26 mouse cellular contexts compared by ENCODE assay signal in the genomic region with DNA sequence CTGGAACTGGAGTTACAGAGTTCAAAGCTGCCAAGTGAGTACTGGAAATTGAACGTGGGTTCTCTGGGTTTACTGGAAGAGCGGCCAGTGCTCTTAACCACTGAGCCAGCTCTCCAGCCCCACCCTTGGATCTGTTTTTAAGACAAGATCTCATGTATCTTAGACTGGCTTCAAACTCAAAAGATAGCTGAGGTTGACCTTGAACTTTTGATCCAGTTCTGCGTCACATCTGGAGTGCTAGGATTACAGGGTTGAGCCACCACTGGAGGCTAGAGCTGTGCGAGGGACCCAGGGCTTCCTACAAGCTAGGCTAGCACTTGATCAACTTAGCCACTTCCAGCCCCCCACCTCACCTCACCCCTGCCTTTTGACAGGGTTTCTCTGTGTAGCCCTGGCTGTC. TPM values are rescaled to one million over a fixed set of nuclear protein-coding genes. Genes with fewer than 3 reads are reported as not detected.
"Had no signal": no experiment of that assay in that cellular context is flagged by ENCODE, and none has a peak within 500 bp of the region (broad histone marks: within the 10 kb centered on the region; RNA-seq: fewer than 3 reads in every experiment).

No protein-coding gene starts in this region.

- H3K27ac ChIP-seq: midbrain, embryonic 10.5 days; midbrain, embryonic 12.5 days; neural tube, embryonic 13.5 days; neural tube, embryonic 15.5 days had no signal

- H3K36me3 ChIP-seq: midbrain, embryonic 10.5 days; midbrain, embryonic 12.5 days; neural tube, embryonic 13.5 days; neural tube, embryonic 15.5 days had no signal

- H3K9ac ChIP-seq: lung, embryonic 14.5 days; midbrain, embryonic 12.5 days; neural tube, embryonic 13.5 days; neural tube, embryonic 15.5 days had no signal

- ATAC-seq: midbrain, embryonic 16.5 days had no signal

- H3K4me3 ChIP-seq: midbrain, embryonic 10.5 days; midbrain, embryonic 12.5 days; myocyte; neural tube, embryonic 13.5 days; neural tube, embryonic 15.5 days had no signal

- DNase-seq: lung, adult 18-20 months; lung, embryonic 14.5 days; lung, postnatal 10 days; lung, postnatal 4 days; midbrain, embryonic 14.5 days; retina, postnatal 1 day; right cerebral cortex, adult 18-20 months; right cerebral cortex, postnatal 25 days; right cerebral cortex, postnatal 4 days; spleen, adult 18-20 months; thymus, adult 18-20 months; thymus, postnatal 25 days; thymus, postnatal 4 days had no signal

- H3K9me3 ChIP-seq: midbrain, embryonic 10.5 days; midbrain, embryonic 12.5 days; neural tube, embryonic 13.5 days; neural tube, embryonic 15.5 days had no signal

- H3K4me2 ChIP-seq: lung, embryonic 14.5 days; midbrain, embryonic 12.5 days; neural tube, embryonic 13.5 days; neural tube, embryonic 15.5 days had no signal

- H3K27me3 ChIP-seq: neural tube, embryonic 15.5 days had no signal

RNA-seq across cellular contexts. Expression of gene Kcnj4, which starts 51.2 kb away (rescaled TPM):
- total RNA-seq: megakaryocyte, adult 5-6 weeks; megakaryocyte-erythroid progenitor cell, adult 5-6 weeks had no signal
- polyA plus RNA-seq: lung, embryonic 14.5 days; lung, embryonic 16.5 days; midbrain, embryonic 12.5 days; midbrain, embryonic 14.5 days; midbrain, embryonic 16.5 days; neural tube, embryonic 11.5 days; neural tube, embryonic 13.5 days; neural tube, embryonic 15.5 days; small intestine, adult 2 months; stomach, embryonic 14.5 days; stomach, embryonic 16.5 days had no signal
